Mouse (Mus musculus): ENCODE data around the gene Sh3pxd2a. TPM values are rescaled to one million over a fixed set of nuclear protein-coding genes. Genes with fewer than 3 reads are reported as not detected.

The Sh3pxd2a gene
- polyA plus RNA-seq, 1 experiment from 2014 or later = 7.1 TPM

DNA sequence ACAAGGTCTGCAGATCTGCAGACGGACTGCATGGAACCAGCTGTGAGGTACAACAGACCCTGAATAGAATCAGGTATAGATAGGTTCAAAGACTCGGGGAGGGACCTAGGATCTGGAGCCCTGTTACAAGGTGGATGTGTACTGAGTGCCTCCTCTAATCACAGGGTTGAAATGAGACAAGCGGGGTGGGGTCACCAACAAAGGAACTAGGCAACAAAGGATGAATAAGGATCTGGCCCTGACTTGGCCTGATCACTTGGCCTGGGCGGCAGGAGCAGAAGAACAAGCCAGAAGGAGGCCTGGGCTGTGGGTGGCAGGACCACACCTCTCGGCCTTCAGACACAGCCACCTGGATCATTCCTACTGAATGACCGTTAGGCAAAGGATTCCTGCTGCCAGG, 178.6 kb downstream of the Sh3pxd2a start:
- Histone ChIP-seq H3K27me3 (no peaks in the 10 kb centered on the region), H3K9me3 (no peaks in the 10 kb centered on the region), H3K9ac (no peak overlapping the region), H3K4me1 (peaks cover 14% of the 10 kb centered on the region), H3K27ac (no peak overlapping the region), H3K4me3 (no peak overlapping the region), H3K36me3 (peaks cover 51% of the 10 kb centered on the region), H3K4me2 (no peak overlapping the region)
- 84% methylated on average over 6 of the region's 6 CpGs for WGBS
- no peak for ATAC-seq (ENCODE audit: borderline replicate concordance, extremely low read depth, low FRiP score, low TSS enrichment)

- H3K27ac ChIP-seq = no peak overlapping the region
- no peaks in the 10 kb centered on the region for H3K9me3 ChIP-seq
- H3K9ac ChIP-seq = no peak overlapping the region
- no peak overlapping the region for H3K4me2 ChIP-seq
- 92% methylated on average over 17 of the region's 17 CpGs for WGBS
- H3K4me1 ChIP-seq = peaks cover 28% of the 10 kb centered on the region
- peaks cover 53% of the 10 kb centered on the region for H3K36me3 ChIP-seq
- no peaks in the 10 kb centered on the region for H3K27me3 ChIP-seq
- no peak overlapping the region for H3K4me3 ChIP-seq
- ATAC-seq (ENCODE audit: borderline replicate concordance, extremely low read depth, low FRiP score, low TSS enrichment) = no peak
Observed at GRCm38 (mm10) chr19:47282688-47283215, 181.4 kb downstream of the Sh3pxd2a start.

- ATAC-seq (ENCODE audit: borderline replicate concordance, extremely low read depth, low FRiP score, low TSS enrichment) = peak; percentile 40; the same call in 1 of the 2 replicates
- Histone ChIP-seq H3K27me3 (no peaks in the 10 kb centered on the region), H3K4me2 (no peak overlapping the region), H3K27ac (peak overlapping the region; percentile 24; the same call in 1 of the 2 replicates), H3K36me3 (peaks cover 59% of the 10 kb centered on the region), H3K9me3 (no peaks in the 10 kb centered on the region), H3K9ac (no peak overlapping the region), H3K4me1 (peaks cover 28% of the 10 kb centered on the region), H3K4me3 (no peak overlapping the region)
- 77% methylated on average over 6 of the region's 6 CpGs for WGBS
Observed at GRCm38 (mm10) chr19:47282050-47282454, 182.1 kb downstream of the Sh3pxd2a start.

- Histone ChIP-seq H3K9ac (no peak overlapping the region), H3K9me3 (no peaks in the 10 kb centered on the region), H3K4me1 (peaks cover 28% of the 10 kb centered on the region), H3K4me2 (no peak overlapping the region), H3K27me3 (no peaks in the 10 kb centered on the region), H3K27ac (peak overlapping the region; percentile 75), H3K4me3 (no peak overlapping the region), H3K36me3 (peaks cover 57% of the 10 kb centered on the region)
- 70% methylated on average over 9 of the region's 9 CpGs for WGBS
- peak; percentile 23; the same call in 1 of the 2 replicates for ATAC-seq (ENCODE audit: borderline replicate concordance, extremely low read depth, low FRiP score, low TSS enrichment)
Observed at GRCm38 (mm10) chr19:47280894-47281293, 183.3 kb downstream of the Sh3pxd2a start.

DNA sequence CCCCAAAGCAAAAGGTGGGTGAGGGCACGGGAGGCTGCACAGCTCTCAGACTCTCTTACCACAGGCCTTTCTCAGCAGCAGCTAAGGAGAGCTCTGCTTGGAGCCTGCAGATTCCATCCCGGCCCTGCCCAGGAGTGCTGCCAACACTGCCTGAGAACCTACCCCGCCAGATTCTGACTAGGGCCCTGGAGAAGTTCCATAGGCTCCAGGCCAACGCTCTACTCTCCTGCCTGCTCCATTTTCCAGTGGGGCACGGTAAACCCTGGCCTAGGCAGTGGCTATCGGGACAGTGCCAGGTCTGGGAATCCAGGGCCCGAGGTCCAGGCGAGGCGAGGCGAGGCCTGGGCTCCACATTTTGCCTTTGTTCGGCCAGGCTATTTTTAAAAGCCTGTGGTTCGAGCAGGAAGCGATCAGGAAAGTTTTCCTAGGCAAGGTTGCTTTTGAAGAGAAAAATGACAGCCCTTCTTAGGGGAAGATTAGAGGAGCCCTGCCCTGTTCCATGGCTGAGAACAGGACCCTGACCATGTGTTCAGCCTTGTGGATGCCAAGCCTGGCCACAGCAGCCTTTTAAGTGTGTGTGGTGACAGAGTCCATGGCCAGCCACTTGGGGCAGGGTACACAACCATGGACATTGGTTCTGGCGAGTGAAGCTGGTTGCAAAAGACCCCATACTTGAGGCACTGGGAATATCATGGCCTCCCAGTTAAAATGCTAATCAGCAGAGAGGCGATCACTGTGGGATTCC, 184.2 kb downstream of the Sh3pxd2a start:
- Histone ChIP-seq H3K9me3 (no peaks in the 10 kb centered on the region), H3K4me3 (no peak overlapping the region), H3K4me2 (no peak overlapping the region), H3K9ac (no peak overlapping the region), H3K36me3 (peaks cover 53% of the 10 kb centered on the region), H3K27me3 (no peaks in the 10 kb centered on the region), H3K4me1 (peaks cover 28% of the 10 kb centered on the region), H3K27ac (peak overlapping the region; percentile 75)
- 61% methylated on average over 15 of the region's 15 CpGs for WGBS
- peak; percentile 24; the same call in 1 of the 2 replicates for ATAC-seq (ENCODE audit: borderline replicate concordance, extremely low read depth, low FRiP score, low TSS enrichment)

GRCm38 (mm10) chr19:47279372-47279771, 184.8 kb downstream of the Sh3pxd2a start:
- no peak for ATAC-seq (ENCODE audit: borderline replicate concordance, extremely low read depth, low FRiP score, low TSS enrichment)
- Histone ChIP-seq H3K4me2 (no peak overlapping the region), H3K36me3 (peaks cover 51% of the 10 kb centered on the region)

GRCm38 (mm10) chr19:47276730-47277129, 187.5 kb downstream of the Sh3pxd2a start:
- ATAC-seq (ENCODE audit: borderline replicate concordance, extremely low read depth, low FRiP score, low TSS enrichment) = no peak
- H3K9ac ChIP-seq = no peak overlapping the region
- H3K4me3 ChIP-seq = no peak overlapping the region
- H3K27me3 ChIP-seq = no peaks in the 10 kb centered on the region
- peaks cover 64% of the 10 kb centered on the region for H3K36me3 ChIP-seq
- WGBS = 54% methylated on average over 6 of the region's 6 CpGs
- no peaks in the 10 kb centered on the region for H3K9me3 ChIP-seq
- no peak overlapping the region for H3K4me2 ChIP-seq
- H3K27ac ChIP-seq = no peak overlapping the region; the same call in 1 of the 2 replicates
- H3K4me1 ChIP-seq = peaks cover 26% of the 10 kb centered on the region

More at GRCm38 (mm10) chr19:47279372-47279771, 184.8 kb downstream of the Sh3pxd2a start:
- 64% methylated on average over 4 of the region's 4 CpGs for WGBS
- Histone ChIP-seq H3K9ac (no peak overlapping the region), H3K9me3 (no peaks in the 10 kb centered on the region), H3K4me1 (peaks cover 28% of the 10 kb centered on the region), H3K27me3 (no peaks in the 10 kb centered on the region), H3K27ac (peak overlapping the region; percentile 75), H3K4me3 (no peak overlapping the region)

DNA sequence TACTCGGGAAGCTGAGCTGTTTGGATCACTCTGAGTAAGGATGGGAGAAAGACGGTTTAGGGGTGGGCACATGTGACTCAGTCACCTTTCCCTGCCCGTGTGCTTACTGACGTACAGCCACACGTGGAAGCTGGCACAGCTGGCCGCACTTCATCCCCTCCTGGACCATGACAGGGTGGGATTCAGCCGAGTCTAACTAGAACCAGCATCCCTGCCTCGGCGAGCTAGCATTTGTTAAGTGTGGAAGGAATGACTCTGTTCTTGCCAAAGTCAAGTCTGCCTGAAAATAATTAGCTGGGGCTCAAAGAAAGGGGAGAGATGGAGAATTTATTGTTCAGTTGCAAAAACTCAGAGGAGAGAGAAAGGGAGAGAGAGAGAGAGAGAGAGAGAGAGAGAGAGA, 193.7 kb downstream of the Sh3pxd2a start:
- Histone ChIP-seq H3K36me3 (peaks cover 86% of the 10 kb centered on the region), H3K27me3 (no peaks in the 10 kb centered on the region), H3K27ac (no peak overlapping the region), H3K9ac (no peak overlapping the region), H3K9me3 (no peaks in the 10 kb centered on the region), H3K4me1 (no peaks in the 10 kb centered on the region), H3K4me3 (no peak overlapping the region), H3K4me2 (no peak overlapping the region)
- no peak for ATAC-seq (ENCODE audit: borderline replicate concordance, extremely low read depth, low FRiP score, low TSS enrichment)
- WGBS = 83% methylated on average over 9 of the region's 9 CpGs

GRCm38 (mm10) chr19:47269729-47270128, 194.5 kb downstream of the Sh3pxd2a start:
- Histone ChIP-seq H3K9ac (no peak overlapping the region), H3K4me1 (peaks cover under 1% of the 10 kb centered on the region), H3K27me3 (no peaks in the 10 kb centered on the region), H3K27ac (no peak overlapping the region), H3K4me3 (no peak overlapping the region), H3K9me3 (no peaks in the 10 kb centered on the region), H3K36me3 (peaks cover 88% of the 10 kb centered on the region), H3K4me2 (no peak overlapping the region)
- 56% methylated on average over 8 of the region's 8 CpGs for WGBS
- ATAC-seq (ENCODE audit: borderline replicate concordance, extremely low read depth, low FRiP score, low TSS enrichment) = no peak

GRCm38 (mm10) chr19:47267066-47267465, 197.1 kb downstream of the Sh3pxd2a start:
- Histone ChIP-seq H3K4me2 (no peak overlapping the region), H3K9ac (no peak overlapping the region), H3K9me3 (no peaks in the 10 kb centered on the region), H3K27ac (no peak overlapping the region), H3K36me3 (peaks cover 62% of the 10 kb centered on the region), H3K4me1 (peaks cover 5% of the 10 kb centered on the region), H3K4me3 (no peak overlapping the region), H3K27me3 (no peaks in the 10 kb centered on the region)
- 81% methylated on average over 21 of the region's 21 CpGs for WGBS
- no peak for ATAC-seq (ENCODE audit: borderline replicate concordance, extremely low read depth, low FRiP score, low TSS enrichment)

DNA sequence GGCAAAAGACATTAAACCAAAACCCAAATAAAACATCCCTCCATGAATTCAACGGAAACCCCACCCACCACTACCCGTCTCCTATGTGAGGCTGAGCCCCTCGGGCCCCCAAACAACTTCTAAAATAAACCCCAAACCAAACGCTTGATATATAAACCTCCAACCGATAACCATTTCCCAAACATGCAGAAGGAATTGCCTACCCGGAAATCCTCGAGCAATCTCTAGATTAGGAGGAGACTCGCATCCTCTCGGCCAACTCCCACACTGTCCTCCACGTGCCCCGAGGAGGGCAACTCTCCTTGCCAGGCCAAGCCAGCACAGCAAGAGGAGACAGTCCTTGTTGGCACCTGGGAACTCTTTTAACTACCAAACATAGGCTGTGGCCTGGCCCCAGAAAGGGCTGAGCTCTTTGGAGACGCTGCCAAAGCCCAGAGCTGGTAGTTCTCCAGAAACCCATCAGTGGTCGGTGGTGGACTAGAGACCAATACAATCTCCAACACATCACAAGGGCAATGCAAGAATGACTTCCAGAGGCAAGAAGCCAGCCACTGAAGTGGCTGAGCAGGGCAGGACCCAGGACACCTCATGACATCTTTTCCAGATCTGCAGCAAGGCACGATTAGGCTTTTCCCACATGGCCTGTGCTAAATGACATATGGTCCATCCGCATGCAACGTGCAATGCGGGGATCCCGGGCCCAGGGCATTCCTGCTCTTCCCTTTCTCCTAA, 198.0 kb downstream of the Sh3pxd2a start:
- no peaks in the 10 kb centered on the region for H3K27me3 ChIP-seq
- H3K4me2 ChIP-seq = no peak overlapping the region
- no peaks in the 10 kb centered on the region for H3K9me3 ChIP-seq
- no peak overlapping the region for H3K4me3 ChIP-seq
- H3K4me1 ChIP-seq = peaks cover 5% of the 10 kb centered on the region
- ATAC-seq (ENCODE audit: borderline replicate concordance, extremely low read depth, low FRiP score, low TSS enrichment) = no peak
- no peak overlapping the region for H3K9ac ChIP-seq
- no peak overlapping the region for H3K27ac ChIP-seq
- peaks cover 54% of the 10 kb centered on the region for H3K36me3 ChIP-seq
- WGBS = 81% methylated on average over 18 of the region's 18 CpGs
